Mouse (Mus musculus) hindbrain, embryonic 11.5 days (tissue): ENCODE data around the gene Usp47. TPM values are rescaled to one million over a fixed set of nuclear protein-coding genes. Genes with fewer than 3 reads are reported as not detected.

Source experiments
- ATAC-seq: fragments of 200-750 bp; cut with Nextera tagmentation; 2 replicates; pipeline ENCODE4 v1.8.0; 2017; ENCODE audit warnings: mild to moderate bottlenecking, moderate TSS enrichment, moderate library complexity; ENCODE audit not compliant: low FRiP score
- DNase-seq: peaks from one replicate; pipeline ENCODE4 v3.0.0-alpha.2; 2015; ENCODE audit warnings: low spot score
- H3K27ac ChIP-seq: fragments of 300-500 bp; sonication (generic); 2 replicates; pipeline ENCODE4 v1.5.1; 2014; ENCODE audit warnings: mild to moderate bottlenecking, low read depth, low read length
- H3K27me3 ChIP-seq: fragments of 300-500 bp; sonication (generic); 2 replicates; pipeline ENCODE4 v1.6.1; 2014; ENCODE audit warnings: mild to moderate bottlenecking, low read length, moderate library complexity, mixed read lengths; ENCODE audit not compliant: control insufficient read depth, insufficient read depth
- H3K36me3 ChIP-seq: fragments of 300-500 bp; sonication (generic); 2 replicates; pipeline ENCODE4 v1.6.1; 2014; ENCODE audit warnings: mild to moderate bottlenecking, low read length, moderate library complexity, mixed read lengths; ENCODE audit not compliant: control insufficient read depth, insufficient read depth
- H3K4me1 ChIP-seq: fragments of 300-500 bp; sonication (generic); replicated peaks from 2 replicates; pipeline ENCODE4 v1.6.1; 2014; ENCODE audit warnings: low read length, mixed read lengths; ENCODE audit not compliant: control insufficient read depth, insufficient read depth
- H3K4me2 ChIP-seq: fragments of 300-500 bp; sonication (generic); replicated peaks from 2 replicates; pipeline ENCODE4 v1.6.1; 2014; ENCODE audit warnings: mild to moderate bottlenecking, low read depth, low read length
- H3K4me3 ChIP-seq: fragments of 300-500 bp; sonication (generic); 2 replicates; pipeline ENCODE4 v1.5.1; 2014; ENCODE audit warnings: low read depth, low read length
- H3K9ac ChIP-seq: fragments of 300-500 bp; sonication (generic); 2 replicates; pipeline ENCODE4 v1.6.1; 2014; ENCODE audit warnings: low read depth, low read length
- H3K9me3 ChIP-seq: fragments of 300-500 bp; sonication (generic); 2 replicates; pipeline ENCODE4 v1.6.1; 2016; ENCODE audit warnings: low read length; ENCODE audit not compliant: control insufficient read depth
- WGBS: fragments of 180-500 bp; shearing (Covaris S2); extraction: QIAGEN DNeasy Blood & Tissue Kit; methylation state at CpG from one replicate; pipeline ENCODE4 v1.1.7; 2014; 5-methylcytosine and 5-hydroxymethylcytosine counted together
- polyA plus RNA-seq: library from polyadenylated mRNA; unstranded; fragments of >200 nt; fragmentation: Nextera tagmentation; extraction: Ambion mirVana; gene quantifications from 2 replicates; pipeline ENCODE4 v1.2.1, GENCODE M21; 2014

Gene Usp47
- polyA plus RNA-seq, 1 experiment from 2014 or later: 94.4 TPM

- Histone ChIP-seq H3K9me3 (no peaks in the 10 kb centered on the region), H3K36me3 (no peaks in the 10 kb centered on the region), H3K27me3 (no peaks in the 10 kb centered on the region), H3K9ac (peak overlapping the region; percentile 99), H3K4me1 (no peaks in the 10 kb centered on the region), H3K27ac (peak overlapping the region; percentile 98), H3K4me2 (peak overlapping the region; percentile 72), H3K4me3 (peak overlapping the region; percentile 97)
- DNase-seq: no peak
- under 1% methylated on average over 45 of the region's 58 CpGs for WGBS
- peak; percentile 85 for ATAC-seq
Measured at GRCm38 (mm10) chr7:112023601-112024445, 519 bp downstream of the Usp47 start.

DNA sequence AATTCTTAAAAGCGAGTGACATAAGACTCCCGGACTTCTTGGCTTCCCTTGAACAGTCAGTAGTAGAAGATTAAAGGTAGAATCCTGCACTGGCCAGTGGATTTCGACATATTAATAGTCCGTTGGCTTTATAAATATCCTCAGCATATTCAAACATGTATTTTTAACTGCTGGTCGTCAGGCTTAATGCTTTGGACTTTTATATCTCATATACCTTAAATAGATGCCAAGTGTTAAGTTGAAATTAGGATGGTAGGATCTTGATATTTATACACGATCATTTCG lies 1.1 kb downstream of the Usp47 start:
- Histone ChIP-seq H3K4me2 (peak overlapping the region; percentile 72), H3K9me3 (no peaks in the 10 kb centered on the region), H3K4me1 (no peaks in the 10 kb centered on the region), H3K27ac (peak overlapping the region; percentile 98; the same call in 1 of the 2 replicates), H3K4me3 (peak overlapping the region; percentile 97), H3K9ac (peak overlapping the region; percentile 99), H3K36me3 (no peaks in the 10 kb centered on the region), H3K27me3 (no peaks in the 10 kb centered on the region)
- 34% methylated on average over 7 of the region's 7 CpGs for WGBS
- DNase-seq: no peak
- ATAC-seq: no peak

DNA sequence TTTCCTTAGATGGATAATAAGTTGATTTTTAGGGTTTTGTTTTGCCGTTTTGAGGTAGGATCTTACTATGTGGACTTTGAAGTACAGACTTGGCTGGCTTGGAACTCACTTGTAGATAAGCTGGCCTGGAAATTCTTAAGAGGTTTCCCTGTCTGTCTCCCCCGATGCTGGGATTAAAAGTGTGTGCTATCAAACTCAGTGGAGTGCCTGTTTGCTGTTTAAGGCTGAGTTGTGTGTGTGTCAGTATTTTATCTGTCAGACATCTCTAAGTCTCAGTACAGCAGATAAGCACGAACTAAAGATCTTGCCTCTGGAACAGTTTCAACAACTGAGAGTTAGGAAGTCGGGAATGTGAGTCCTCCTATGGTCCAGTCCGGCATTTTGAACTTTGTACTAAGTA lies 1.6 kb downstream of the Usp47 start:
- 51% methylated on average over 5 of the region's 5 CpGs for WGBS
- H3K27me3 ChIP-seq: no peaks in the 10 kb centered on the region
- no peak for ATAC-seq
- peak overlapping the region; percentile 72 for H3K4me2 ChIP-seq
- H3K36me3 ChIP-seq: no peaks in the 10 kb centered on the region
- 0 out of 2 replicates have a peak overlapping the region, but pooled peaks have one; percentile 28 for H3K9ac ChIP-seq
- no peaks in the 10 kb centered on the region for H3K4me1 ChIP-seq
- peak overlapping the region; percentile 97 for H3K4me3 ChIP-seq
- no peaks in the 10 kb centered on the region for H3K9me3 ChIP-seq
- DNase-seq: no peak
- no peak overlapping the region for H3K27ac ChIP-seq

GRCm38 (mm10) chr7:112030594-112030993 lies 7.3 kb downstream of the Usp47 start:
- Histone ChIP-seq H3K27ac (no peak overlapping the region), H3K4me1 (no peaks in the 10 kb centered on the region), H3K9me3 (no peaks in the 10 kb centered on the region), H3K9ac (no peak overlapping the region), H3K4me3 (no peak overlapping the region), H3K36me3 (no peaks in the 10 kb centered on the region), H3K27me3 (no peaks in the 10 kb centered on the region), H3K4me2 (no peak overlapping the region)
- ATAC-seq: no peak
- 100% methylated on average over 1 of the region's 1 CpGs for WGBS
- no peak for DNase-seq

DNA sequence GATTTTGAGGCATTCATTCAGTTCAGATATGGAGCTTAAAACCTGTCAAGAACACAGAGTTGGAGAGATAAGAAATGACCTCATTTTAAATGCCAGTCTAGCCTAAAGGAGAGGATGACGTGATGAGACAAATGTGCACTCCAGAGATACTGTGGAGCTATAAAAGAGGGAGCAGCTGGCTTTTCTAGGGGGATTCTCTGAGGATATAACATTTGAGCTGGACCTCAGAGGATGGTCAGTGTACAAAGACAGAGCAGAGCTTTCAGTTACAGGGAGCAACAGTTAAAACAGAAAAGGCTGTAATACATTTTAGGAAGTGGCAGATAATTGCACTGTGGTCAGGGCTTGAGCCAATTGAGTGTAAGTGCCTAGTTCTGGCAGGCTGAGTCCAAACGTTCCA lies 12.5 kb downstream of the Usp47 start:
- Histone ChIP-seq H3K4me3 (no peak overlapping the region), H3K27me3 (no peaks in the 10 kb centered on the region), H3K36me3 (no peaks in the 10 kb centered on the region), H3K9ac (no peak overlapping the region), H3K27ac (no peak overlapping the region), H3K4me2 (no peak overlapping the region), H3K4me1 (no peaks in the 10 kb centered on the region), H3K9me3 (no peaks in the 10 kb centered on the region)
- ATAC-seq (no peak), DNase-seq (no peak)
- WGBS: 38% methylated on average over 2 of the region's 2 CpGs

GRCm38 (mm10) chr7:112036636-112037035 lies 13.3 kb downstream of the Usp47 start:
- ATAC-seq: no peak

DNA sequence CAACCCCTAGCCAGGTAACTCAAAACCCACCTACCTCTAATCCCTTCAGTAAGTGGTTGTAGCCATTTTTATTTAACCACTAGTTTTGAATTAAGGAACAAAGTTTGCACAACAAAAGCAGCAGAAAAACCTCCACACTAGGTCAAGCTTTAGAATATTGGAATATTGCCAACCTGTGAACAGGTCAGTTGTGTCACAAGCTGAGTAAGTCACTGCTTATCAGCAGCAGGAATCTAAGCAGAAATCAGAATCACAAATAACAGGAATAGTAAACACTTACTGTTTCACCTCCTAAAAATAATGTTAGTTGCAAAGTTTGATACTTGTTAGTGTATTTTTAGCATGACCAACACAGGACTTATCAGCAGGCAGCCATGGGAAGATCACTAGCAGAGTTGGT lies 17.0 kb downstream of the Usp47 start:
- no peak overlapping the region for H3K4me3 ChIP-seq
- DNase-seq: no peak

More at GRCm38 (mm10) chr7:112036636-112037035, 13.3 kb downstream of the Usp47 start:
- no peak overlapping the region for H3K4me3 ChIP-seq
- H3K27me3 ChIP-seq: no peaks in the 10 kb centered on the region
- H3K9ac ChIP-seq: no peak overlapping the region
- no peak for DNase-seq
- H3K4me2 ChIP-seq: no peak overlapping the region
- 90% methylated on average over 1 of the region's 1 CpGs for WGBS
- no peaks in the 10 kb centered on the region for H3K36me3 ChIP-seq
- H3K4me1 ChIP-seq: no peaks in the 10 kb centered on the region
- H3K27ac ChIP-seq: no peak overlapping the region
- no peaks in the 10 kb centered on the region for H3K9me3 ChIP-seq

DNA sequence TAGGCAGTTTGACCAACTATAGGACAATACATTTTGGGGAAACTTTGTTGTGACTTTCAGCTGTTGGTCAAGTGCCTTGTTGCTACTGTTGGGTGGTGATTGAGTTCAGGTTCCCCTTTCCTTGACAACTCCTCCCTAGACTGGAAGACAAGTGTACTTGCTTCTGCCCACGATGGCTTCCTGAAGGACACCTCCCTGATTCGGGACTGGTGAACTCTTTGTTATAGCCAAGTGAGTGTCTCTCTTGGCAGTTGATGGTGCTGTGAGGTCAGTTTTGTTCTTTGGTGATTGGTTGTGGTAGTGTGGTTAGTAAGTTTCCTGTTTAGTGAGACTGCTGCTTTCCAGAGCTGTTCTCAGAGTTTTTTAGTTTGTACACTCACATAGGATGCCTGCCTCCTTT lies 19.5 kb downstream of the Usp47 start:
- Histone ChIP-seq H3K4me1 (no peaks in the 10 kb centered on the region), H3K9ac (no peak overlapping the region), H3K27ac (no peak overlapping the region), H3K4me2 (no peak overlapping the region), H3K36me3 (no peaks in the 10 kb centered on the region), H3K9me3 (no peaks in the 10 kb centered on the region), H3K4me3 (no peak overlapping the region), H3K27me3 (no peaks in the 10 kb centered on the region)
- 88% methylated on average over 2 of the region's 2 CpGs for WGBS
- DNase-seq (no peak), ATAC-seq (no peak)

More for the DNA sequence above, 17.0 kb downstream of the Usp47 start:
- H3K9me3 ChIP-seq: no peaks in the 10 kb centered on the region
- no peak for ATAC-seq
- H3K36me3 ChIP-seq: no peaks in the 10 kb centered on the region
- H3K27ac ChIP-seq: no peak overlapping the region
- H3K4me1 ChIP-seq: no peaks in the 10 kb centered on the region
- H3K9ac ChIP-seq: no peak overlapping the region
- H3K4me2 ChIP-seq: no peak overlapping the region
- H3K27me3 ChIP-seq: no peaks in the 10 kb centered on the region

DNA sequence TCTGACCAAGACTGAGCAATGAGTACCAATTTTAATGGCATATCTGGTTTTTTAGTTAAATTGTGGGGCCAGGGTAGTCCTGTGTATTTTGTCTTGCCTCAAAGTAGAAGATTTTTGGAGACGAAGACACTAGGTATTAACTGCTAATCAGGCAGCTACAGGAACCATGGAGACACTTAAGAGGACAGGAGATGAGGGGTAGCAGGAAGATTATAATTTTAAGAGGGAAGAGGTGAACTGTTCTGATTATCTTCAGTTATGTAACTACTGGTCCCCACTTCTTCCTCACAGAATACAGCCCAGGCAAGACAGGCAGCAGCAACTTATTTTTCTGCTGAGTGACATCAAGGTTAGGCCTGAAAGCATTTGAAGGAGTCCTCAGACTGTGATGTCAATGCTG lies 21.9 kb downstream of the Usp47 start:
- no peak overlapping the region for H3K9ac ChIP-seq
- DNase-seq (no peak), ATAC-seq (no peak)
- no peak overlapping the region for H3K4me2 ChIP-seq
- WGBS: 94% methylated on average over 1 of the region's 1 CpGs
- no peaks in the 10 kb centered on the region for H3K36me3 ChIP-seq
- H3K27ac ChIP-seq: no peak overlapping the region
- no peaks in the 10 kb centered on the region for H3K4me1 ChIP-seq
- no peaks in the 10 kb centered on the region for H3K27me3 ChIP-seq
- H3K4me3 ChIP-seq: no peak overlapping the region
- H3K9me3 ChIP-seq: no peaks in the 10 kb centered on the region
